Mouse (Mus musculus) MEL (cell line): ENCODE measurements around the gene Slamf7. TPM values are rescaled to one million over a fixed set of nuclear protein-coding genes. Genes with fewer than 3 reads are reported as not detected.

Experiments used
- DNase-seq: peaks from one replicate; pipeline ENCODE4 v3.0.0; 2011; ENCODE audit warnings: low read depth, low spot score
- H3K27ac ChIP-seq: 2 replicates; pipeline ENCODE4 v1.5.1; 2012; ENCODE audit warnings: low read depth, mild to moderate bottlenecking, control low read depth, low read length, moderate library complexity; ENCODE audit not compliant: control insufficient read depth
- H3K27me3 ChIP-seq, 2 experiments: fragments of 150-350 bp in 1 of 2; sonication (generic) in 1 of 2; 2 replicates each; pipeline ENCODE4 v1.6.1; 2012; ENCODE audit warnings: low read length in 2 of 2, mild to moderate bottlenecking in 2 of 2, improper control_type of control experiment in 1 of 2, moderate library complexity in 1 of 2; ENCODE audit not compliant: insufficient read depth in 2 of 2, control insufficient read depth in 1 of 2
- H3K36me3 ChIP-seq, 2 experiments: 2 replicates each; pipeline ENCODE4 v1.6.1; 2012 to 2014; ENCODE audit warnings: low read length in 2 of 2, improper control_type of control experiment in 1 of 2, inconsistent platforms in 1 of 2, mild to moderate bottlenecking in 1 of 2; ENCODE audit not compliant: insufficient read depth in 2 of 2, control insufficient read depth in 1 of 2
- H3K4me1 ChIP-seq, 2 experiments: fragments of 150-350 bp in 1 of 2; sonication (generic) in 1 of 2; 2 replicates each; pipeline ENCODE4 v1.6.1; 2012; ENCODE audit warnings: low read length in 2 of 2, improper control_type of control experiment in 1 of 2, mild to moderate bottlenecking in 1 of 2; ENCODE audit not compliant: insufficient read depth in 2 of 2, control insufficient read depth in 1 of 2
- H3K4me3 ChIP-seq, 2 experiments: fragments of 150-350 bp in 1 of 2; sonication (generic) in 1 of 2; 2 replicates each; pipeline ENCODE4 v1.5.1; 2012; ENCODE audit warnings: low read depth in 2 of 2, low read length in 2 of 2, mild to moderate bottlenecking in 2 of 2, moderate library complexity in 2 of 2, control low read depth in 1 of 2, improper control_type of control experiment in 1 of 2; ENCODE audit not compliant: control insufficient read depth in 1 of 2, insufficient read depth in 1 of 2
- H3K79me2 ChIP-seq: 2 replicates; pipeline ENCODE4 v1.6.1; 2012; ENCODE audit warnings: mild to moderate bottlenecking, low read length, moderate library complexity; ENCODE audit not compliant: control insufficient read depth, poor library complexity, insufficient read depth
- H3K9ac ChIP-seq: 2 replicates; pipeline ENCODE4 v1.6.1; 2012; ENCODE audit warnings: low read depth, mild to moderate bottlenecking, control low read depth, low read length, moderate library complexity; ENCODE audit not compliant: control insufficient read depth, poor library complexity, severe bottlenecking
- H3K9me3 ChIP-seq: fragments of 150-350 bp; sonication (generic); replicated peaks from 2 replicates; pipeline ENCODE4 v1.6.1; 2012; ENCODE audit warnings: mild to moderate bottlenecking, low read length, improper control_type of control experiment, moderate library complexity; ENCODE audit not compliant: insufficient read depth
- BHLHE40 ChIP-seq: IDR thresholded peaks from 2 replicates; pipeline ENCODE4 v1.6.1; 2012; ENCODE audit warnings: low read depth, mild to moderate bottlenecking, inconsistent platforms, low read length, improper control_type of control experiment, borderline replicate concordance
- CHD1 ChIP-seq: IDR thresholded peaks from 2 replicates; pipeline ENCODE4 v1.6.1; 2012; ENCODE audit warnings: low read depth, mild to moderate bottlenecking, inconsistent platforms, low read length, improper control_type of control experiment
- CTCF ChIP-seq, 3 experiments: IDR thresholded peaks in 2 of 3; conservative IDR thresholded peaks in 1 of 3; 2 replicates each; pipeline ENCODE4 v1.5.1; 2011 to 2012; ENCODE audit warnings: low read length in 3 of 3, low read depth in 2 of 3, mild to moderate bottlenecking in 2 of 3, improper control_type of control experiment in 1 of 3, inconsistent platforms in 1 of 3, mixed read lengths in 1 of 3, moderate library complexity in 1 of 3; ENCODE audit not compliant: control insufficient read depth in 1 of 3, insufficient read depth in 1 of 3, poor library complexity in 1 of 3, severe bottlenecking in 1 of 3
- EP300 ChIP-seq, 2 experiments: IDR thresholded peaks; 2 replicates each; pipeline ENCODE4 v1.6.1; 2011; ENCODE audit warnings: improper control_type of control experiment in 2 of 2, low read length in 2 of 2, low read depth in 1 of 2, mild to moderate bottlenecking in 1 of 2
- GABPA ChIP-seq: IDR thresholded peaks from 2 replicates; pipeline ENCODE4 v1.6.1; 2012; ENCODE audit warnings: low read depth, mild to moderate bottlenecking, inconsistent platforms, low read length, improper control_type of control experiment, moderate library complexity
- GATA1 ChIP-seq: IDR thresholded peaks from 2 replicates; pipeline ENCODE4 v1.6.1; 2011; ENCODE audit warnings: low read depth, low read length, improper control_type of control experiment
- HCFC1 ChIP-seq: IDR thresholded peaks from 2 replicates; pipeline ENCODE4 v1.6.1; 2012; ENCODE audit warnings: low read depth, mild to moderate bottlenecking, inconsistent platforms, low read length, improper control_type of control experiment, moderate library complexity
- JUND ChIP-seq: IDR thresholded peaks from 2 replicates; pipeline ENCODE4 v1.6.1; 2011; ENCODE audit warnings: low read depth, mild to moderate bottlenecking, improper control_type of control experiment, low read length
- KAT2A ChIP-seq: conservative IDR thresholded peaks from 2 replicates; pipeline ENCODE4 v1.6.1; 2012; ENCODE audit warnings: low read depth, low read length, improper control_type of control experiment, inconsistent platforms
- MAX ChIP-seq: IDR thresholded peaks from 2 replicates; pipeline ENCODE4 v1.6.1; 2011; ENCODE audit warnings: low read length, improper control_type of control experiment
- MAZ ChIP-seq: IDR thresholded peaks from 2 replicates; pipeline ENCODE4 v1.6.1; 2012; ENCODE audit warnings: low read depth, mild to moderate bottlenecking, inconsistent platforms, low read length, improper control_type of control experiment
- NRF1 ChIP-seq: IDR thresholded peaks from 2 replicates; pipeline ENCODE4 v1.6.1; 2014; ENCODE audit warnings: low read depth, mild to moderate bottlenecking, inconsistent platforms, low read length, improper control_type of control experiment, moderate library complexity; ENCODE audit not compliant: poor library complexity, insufficient read depth, severe bottlenecking
- POLR2A ChIP-seq, 2 experiments: IDR thresholded peaks; 2 replicates each; pipeline ENCODE4 v1.6.1; 2011 to 2012; ENCODE audit warnings: low read length in 2 of 2, mild to moderate bottlenecking in 2 of 2, control low read depth in 1 of 2, improper control_type of control experiment in 1 of 2, low read depth in 1 of 2, moderate library complexity in 1 of 2; ENCODE audit not compliant: control insufficient read depth in 1 of 2, insufficient read depth in 1 of 2, poor library complexity in 1 of 2
- POLR2AphosphoS2 ChIP-seq: IDR thresholded peaks from 2 replicates; pipeline ENCODE4 v1.6.1; 2011; ENCODE audit warnings: low read length, improper control_type of control experiment
- TAL1 ChIP-seq: IDR thresholded peaks from 2 replicates; pipeline ENCODE4 v1.6.1; 2012; ENCODE audit warnings: mild to moderate bottlenecking, inconsistent platforms, low read length, moderate library complexity, mixed read lengths
- TCF12 ChIP-seq: IDR thresholded peaks from 2 replicates; pipeline ENCODE4 v1.6.1; 2014; ENCODE audit warnings: low read depth, mild to moderate bottlenecking, inconsistent platforms, low read length, improper control_type of control experiment, moderate library complexity
- USF1 ChIP-seq: IDR thresholded peaks from 2 replicates; pipeline ENCODE4 v1.6.1; 2014; ENCODE audit warnings: low read depth, mild to moderate bottlenecking, inconsistent platforms, low read length, improper control_type of control experiment, moderate library complexity
- USF2 ChIP-seq, 2 experiments: IDR thresholded peaks; 2 replicates each; pipeline ENCODE4 v1.6.1; 2011 to 2012; ENCODE audit warnings: improper control_type of control experiment in 2 of 2, low read length in 2 of 2, borderline replicate concordance in 1 of 2, inconsistent platforms in 1 of 2, low read depth in 1 of 2, mild to moderate bottlenecking in 1 of 2; ENCODE audit not compliant: insufficient read depth in 1 of 2
- ZKSCAN1 ChIP-seq: IDR thresholded peaks from 2 replicates; pipeline ENCODE4 v1.6.1; 2012; ENCODE audit warnings: low read depth, mild to moderate bottlenecking, inconsistent platforms, low read length, improper control_type of control experiment, moderate library complexity
- ZNF384 ChIP-seq: IDR thresholded peaks from 2 replicates; pipeline ENCODE4 v1.6.1; 2012; ENCODE audit warnings: low read depth, mild to moderate bottlenecking, inconsistent platforms, low read length, improper control_type of control experiment
- polyA plus RNA-seq, 2 experiments: library from polyadenylated mRNA; stranded (reverse) in 1 of 2; unstranded in 1 of 2; fragments of >175 nt in 1 of 2; fragments of >200 nt in 1 of 2; gene quantifications; 2 replicates each; pipeline versions ENCODE4 v1.2.1 to v1.2.4; 2012; ENCODE audit warnings: low replicate concordance in 2 of 2, low read depth in 1 of 2; ENCODE audit not compliant: insufficient read length in 2 of 2, insufficient read depth in 1 of 2, missing spikeins in 1 of 2
- total RNA-seq: library from RNA; depleted of rRNA; stranded (reverse); fragments of 300-350 nt; gene quantifications from 2 replicates; pipeline ENCODE4 v1.2.3, GENCODE M21; 2012

Slamf7 gene
- total and polyA plus RNA-seq, 3 experiments: not detected

DNA sequence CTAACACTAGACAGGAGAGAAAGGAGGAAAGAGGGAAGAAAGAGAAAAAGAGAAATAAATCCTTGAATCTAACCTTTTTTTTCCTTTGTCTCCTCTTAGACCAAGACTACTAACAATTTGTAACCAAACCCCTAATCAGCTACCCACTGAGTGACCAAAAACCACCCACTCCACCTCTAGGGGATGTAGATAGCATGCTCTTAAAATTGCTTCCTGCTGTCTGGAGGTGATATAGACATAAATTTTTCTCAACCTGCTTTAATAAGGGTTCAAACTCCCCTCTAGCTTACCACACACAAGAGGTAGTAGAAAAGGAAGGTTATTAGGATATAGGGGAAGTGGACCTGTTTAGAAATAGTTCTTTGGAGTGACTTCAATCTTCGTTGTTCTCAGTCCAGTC is 14.3 kb upstream of the Slamf7 start:
- H3K9ac ChIP-seq: no peak overlapping the region
- TF ChIP-seq POLR2AphosphoS2: no peak
- 0 out of 2 replicates have a peak, but pooled peaks have one; percentile 31 for TF ChIP-seq TAL1
- TF ChIP-seq USF2 (IDR thresholded peaks at IDR 0.05; ENCODE audit: borderline replicate concordance in 1 of 2, insufficient read depth in 1 of 2, low read depth in 1 of 2, low read length in 2 of 2): no peak
- TF ChIP-seq EP300 (IDR thresholded peaks at IDR 0.05; ENCODE audit: low read depth in 1 of 2, low read length in 2 of 2): peak; percentile 50 to 63; a peak in 3 of 4 replicates
- no peak for TF ChIP-seq MAZ
- no peak for TF ChIP-seq CHD1
- TF ChIP-seq GATA1: 0 out of 2 replicates have a peak, but pooled peaks have one; percentile 31
- no peak for TF ChIP-seq HCFC1
- TF ChIP-seq KAT2A: no peak
- TF ChIP-seq NRF1: no peak
- TF ChIP-seq USF1: no peak
- TF ChIP-seq BHLHE40: no peak
- peak; percentile 60; the same call in 1 of the 2 replicates for TF ChIP-seq TCF12
- no peak for TF ChIP-seq POLR2A (IDR thresholded peaks at IDR 0.05; ENCODE audit: control insufficient read depth in 1 of 2, insufficient read depth in 1 of 2, low read depth in 1 of 2, low read length in 2 of 2, poor library complexity in 1 of 2)
- no peak overlapping the region for H3K27ac ChIP-seq

DNA sequence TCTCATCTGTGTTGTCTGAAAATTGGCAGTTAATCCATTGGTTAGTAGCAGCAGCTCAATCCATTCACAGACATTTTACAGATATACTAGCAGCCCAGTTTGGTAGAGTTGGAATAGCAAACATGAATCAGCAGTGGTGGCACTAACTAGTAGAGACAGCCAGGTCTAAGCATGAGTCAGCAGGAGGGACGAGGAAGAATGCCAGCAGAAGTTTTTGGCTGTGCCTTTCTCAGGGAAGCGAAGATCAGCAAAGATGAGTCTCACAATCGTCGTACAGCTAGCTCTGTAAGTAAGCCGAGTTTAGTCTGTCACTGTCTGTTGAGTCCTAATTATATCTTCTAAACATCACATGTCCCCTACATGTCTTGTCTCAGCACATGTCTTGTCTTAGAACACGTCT is 13.5 kb upstream of the Slamf7 start:
- Histone ChIP-seq H3K4me3 (no peak overlapping the region), H3K4me1 (peaks cover 0 to 4% of the 10 kb centered on the region in 2 experiments; a peak in 2 of 4 replicates), H3K27me3 (no peaks in the 10 kb centered on the region), H3K9me3 (no peaks in the 10 kb centered on the region), H3K27ac (no peak overlapping the region), H3K79me2 (no peaks in the 10 kb centered on the region), H3K9ac (no peak overlapping the region), H3K36me3 (peaks cover 0 to 11% of the 10 kb centered on the region in 2 experiments; a peak in 2 of 4 replicates)
- no peak for TF ChIP-seq TCF12
- no peak for TF ChIP-seq CTCF (IDR thresholded peaks at IDR 0.05 in 2 of 3, conservative IDR thresholded peaks at IDR 0.05 in 1 of 3; ENCODE audit: control insufficient read depth in 1 of 3, insufficient read depth in 1 of 3, low read depth in 2 of 3, low read length in 3 of 3, poor library complexity in 1 of 3, severe bottlenecking in 1 of 3)
- 0 out of 2 replicates have a peak, but pooled peaks have one; percentile 50 for TF ChIP-seq MAX
- TF ChIP-seq GATA1: no peak
- TF ChIP-seq GABPA: no peak
- no peak for TF ChIP-seq ZKSCAN1
- TF ChIP-seq JUND: no peak
- TF ChIP-seq ZNF384: no peak
- peak; percentile 57 for DNase-seq

More for the DNA sequence above, 14.3 kb upstream of the Slamf7 start:
- Histone ChIP-seq H3K79me2 (no peaks in the 10 kb centered on the region), H3K36me3 (peaks cover 0 to 9% of the 10 kb centered on the region in 2 experiments; a peak in 2 of 4 replicates), H3K27me3 (no peaks in the 10 kb centered on the region), H3K4me3 (no peak overlapping the region), H3K4me1 (0 out of 4 replicates have a peak, but pooled peaks cover 0 to 2% of the 10 kb centered on the region in 2 experiments), H3K9me3 (no peaks in the 10 kb centered on the region)
- DNase-seq: no peak
